Mouse (Mus musculus): ENCODE measurements around the gene Ear2.
"Not testable (repeated sequence)": the region's sequence is repeated elsewhere in the genome, so short reads cannot be mapped to it uniquely, and the experiment has no call there.

The Ear2 gene

DNA sequence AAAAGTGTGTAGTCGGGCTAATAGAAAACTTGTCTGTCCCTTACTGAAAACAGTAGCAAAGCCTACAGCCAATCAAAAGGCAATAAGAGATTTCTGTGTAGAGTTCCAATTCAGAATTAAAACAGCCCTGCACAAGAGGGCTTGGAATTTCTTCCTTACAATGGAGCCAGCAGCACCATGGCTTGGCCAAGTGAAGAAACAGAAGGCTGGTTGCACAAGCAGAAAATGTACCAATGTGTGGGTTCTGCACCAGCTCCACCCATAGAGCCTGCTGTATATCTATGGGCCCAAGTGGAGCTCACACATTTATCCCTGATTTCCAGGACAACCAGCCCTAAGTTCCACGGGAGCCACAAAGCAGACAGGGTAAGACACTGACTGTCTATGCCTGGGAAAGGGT, at the start of gene Ear2:
TSS of gene Ear2 (plus strand) at position 301 of the 400 bp plus-strand sequence.
- not testable (repeated sequence) for DNase-seq (ENCODE audit: low spot score in 2 of 2)

DNA sequence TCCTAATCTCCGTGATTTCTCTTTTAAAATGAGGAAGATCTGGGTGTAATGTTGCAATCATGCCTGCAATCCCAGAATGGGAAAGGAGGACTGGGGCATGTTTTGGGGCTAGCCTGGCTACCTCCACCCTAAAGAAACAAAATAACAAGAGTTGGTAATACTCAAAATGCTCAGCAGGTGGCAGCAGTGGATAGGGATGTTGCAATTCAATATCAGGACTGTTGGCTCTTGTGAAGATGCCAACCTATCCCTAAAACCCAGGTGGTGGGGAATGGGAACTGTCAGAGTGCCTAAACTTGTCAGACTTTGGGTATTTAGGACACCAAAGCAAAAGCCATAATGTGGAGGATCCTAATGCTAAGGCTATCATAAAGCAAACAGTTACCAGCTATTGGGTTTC, 34.6 kb upstream of the Ear2 start:
- DNase-seq (ENCODE audit: low spot score in 2 of 2), result peak in 1 of 2 experiments; percentile 2

DNA sequence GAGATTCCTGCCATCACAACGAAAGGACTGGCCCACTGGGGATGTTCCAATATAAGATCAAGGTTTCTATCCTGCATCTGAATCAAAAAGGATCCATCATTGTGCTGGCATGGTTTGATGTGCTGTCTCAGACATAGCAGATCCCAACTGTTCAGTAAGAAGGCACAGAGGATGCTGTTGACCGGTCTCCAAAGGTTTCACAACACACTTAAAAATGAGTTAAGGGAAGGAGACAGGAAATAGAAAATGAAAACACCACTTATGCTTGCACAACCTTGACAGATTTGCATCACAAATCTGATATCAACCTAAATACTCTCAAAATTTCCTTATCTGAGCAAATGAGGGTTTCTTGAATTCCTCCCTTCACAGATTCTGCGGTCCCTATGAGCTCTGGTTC, 31.9 kb upstream of the Ear2 start:
- DNase-seq (ENCODE audit: low spot score in 2 of 2), result not testable (repeated sequence)

- not testable (repeated sequence) for DNase-seq (ENCODE audit: low spot score in 2 of 2)
These were observed 24.6 kb upstream of the Ear2 start for GRCm38 (mm10) chr14:44077785-44078341.

DNA sequence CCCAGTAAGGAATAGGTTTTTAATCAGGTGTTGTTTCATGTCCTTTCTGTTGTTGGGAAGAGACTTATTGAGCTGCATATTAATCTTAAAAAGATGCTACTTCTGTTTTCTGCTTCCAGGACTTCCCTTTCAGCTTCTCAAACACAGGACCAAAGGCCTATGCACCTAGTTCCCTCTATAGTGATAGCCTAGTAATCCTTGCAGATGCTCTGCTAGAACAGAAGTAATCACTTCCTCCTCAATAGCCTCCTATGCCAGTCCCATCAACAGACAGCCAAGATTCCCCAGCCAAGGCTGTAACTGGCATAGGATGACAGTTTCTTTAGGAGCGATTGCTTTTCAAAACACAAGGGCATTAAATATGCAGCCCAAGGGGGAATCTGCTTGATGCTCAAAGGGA, 15.9 kb upstream of the Ear2 start:
- not testable (repeated sequence) for DNase-seq (ENCODE audit: low spot score in 2 of 2)

GRCm38 (mm10) chr14:44087535-44087934, 14.9 kb upstream of the Ear2 start:
- DNase-seq (ENCODE audit: low spot score in 2 of 2), result not testable (repeated sequence)

GRCm38 (mm10) chr14:44091524-44091923, 10.9 kb upstream of the Ear2 start:
- DNase-seq (ENCODE audit: low spot score in 2 of 2), result not testable (repeated sequence)

DNA sequence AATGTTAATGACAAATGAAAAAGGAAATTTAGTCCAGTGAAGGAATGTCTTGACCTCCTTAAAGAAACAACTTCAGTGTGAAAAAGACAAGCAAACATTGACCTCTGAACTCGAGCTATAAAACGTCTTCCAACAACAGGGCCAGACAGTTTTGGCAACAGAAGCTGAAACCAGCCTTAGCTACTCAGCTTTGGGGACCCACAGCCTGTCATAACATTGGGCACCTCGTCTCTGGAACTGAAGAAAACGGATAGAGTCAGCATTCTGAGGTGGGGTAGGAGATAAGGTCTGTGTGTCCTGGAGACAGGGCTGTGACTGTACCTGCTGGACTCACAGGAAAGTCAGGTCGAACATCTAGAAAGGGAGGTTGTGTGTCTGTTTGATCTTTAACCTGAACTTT, 8.0 kb upstream of the Ear2 start:
- DNase-seq (ENCODE audit: low spot score in 2 of 2), result not testable (repeated sequence)

- DNase-seq (ENCODE audit: low spot score in 2 of 2), result not testable (repeated sequence)
These were observed 2.4 kb upstream of the Ear2 start for GRCm38 (mm10) chr14:44100030-44100429.

DNA sequence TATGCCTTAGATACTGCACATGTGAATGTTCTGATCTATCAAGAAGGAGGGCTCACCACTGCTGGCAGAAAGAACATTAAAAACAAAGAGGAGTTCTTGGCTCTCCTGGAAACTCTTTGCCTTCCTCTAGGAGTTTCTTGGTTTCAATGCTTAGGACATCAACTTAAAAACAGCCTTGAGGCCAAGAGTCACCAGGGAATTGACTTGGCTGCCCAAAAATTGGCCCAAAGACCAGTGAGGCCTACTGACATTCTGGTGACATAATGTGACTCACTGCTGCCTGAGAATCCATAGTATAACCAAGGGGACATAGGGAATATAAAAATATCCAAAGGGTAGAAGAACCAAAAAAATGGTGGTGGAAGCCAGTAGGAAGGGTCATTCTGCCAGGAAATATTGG, 8.5 kb downstream of the Ear2 start:
- DNase-seq (ENCODE audit: low spot score in 2 of 2), result no peak

GRCm38 (mm10) chr14:44123551-44123950, 21.1 kb downstream of the Ear2 start, which contains the start of gene Gm3327:
Gene Gm3327 (plus strand): TSS chr14:44123851.
- DNase-seq (ENCODE audit: low spot score in 2 of 2), result not testable (repeated sequence)

Data from frontal cortex, postnatal 25 days (tissue).